Mouse (Mus musculus) lung, postnatal 25 days (tissue): ENCODE data around the gene Apoa2.
"Not testable (repeated sequence)": the region's sequence is repeated elsewhere in the genome, so short reads cannot be mapped to it uniquely, and the experiment has no call there.

ENCODE experiments used
- DNase-seq: peaks from one replicate; pipeline ENCODE4 v3.0.0; 2022; ENCODE audit warnings: low spot score

The Apoa2 gene

DNA sequence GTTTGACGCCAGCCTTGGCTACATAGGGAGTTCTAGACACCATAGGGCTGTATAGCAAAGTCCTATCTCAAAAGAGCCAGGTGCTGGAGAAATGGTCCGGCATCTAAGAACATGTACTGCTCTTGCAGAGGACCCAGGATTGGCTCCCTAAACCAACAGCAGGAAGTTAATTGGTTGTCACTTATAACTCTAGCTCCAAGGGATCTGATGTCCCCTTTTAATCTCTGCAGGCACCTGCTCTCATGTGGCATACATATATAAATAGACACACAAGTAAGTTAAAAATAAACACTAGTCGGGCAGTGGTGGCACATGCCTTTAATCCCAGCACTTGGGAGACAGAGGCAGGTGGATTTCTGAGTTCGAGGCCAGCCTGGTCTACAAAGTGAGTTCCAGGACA, 10.9 kb downstream of the Apoa2 start:
- no peak for DNase-seq

DNA sequence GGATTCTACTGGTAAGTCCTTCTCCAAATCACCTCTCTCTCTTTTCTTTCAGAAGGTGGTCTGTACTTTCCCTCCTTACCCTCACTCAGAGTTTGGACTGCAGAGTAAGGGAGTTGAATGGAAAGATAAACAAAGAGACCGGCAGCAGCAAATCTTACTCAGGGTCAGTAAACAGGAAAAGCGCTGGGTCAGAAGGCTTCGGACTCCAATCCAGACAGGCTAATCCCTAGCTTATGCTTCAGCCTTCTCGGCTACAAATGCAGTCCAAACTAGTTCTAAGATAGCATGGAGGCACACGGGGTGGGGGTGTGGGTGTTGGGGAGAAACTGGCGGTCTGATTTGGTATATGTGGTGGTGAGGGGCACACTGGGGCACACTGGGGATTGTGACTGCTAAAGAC, 12.6 kb downstream of the Apoa2 start:
- DNase-seq, result no peak

DNA sequence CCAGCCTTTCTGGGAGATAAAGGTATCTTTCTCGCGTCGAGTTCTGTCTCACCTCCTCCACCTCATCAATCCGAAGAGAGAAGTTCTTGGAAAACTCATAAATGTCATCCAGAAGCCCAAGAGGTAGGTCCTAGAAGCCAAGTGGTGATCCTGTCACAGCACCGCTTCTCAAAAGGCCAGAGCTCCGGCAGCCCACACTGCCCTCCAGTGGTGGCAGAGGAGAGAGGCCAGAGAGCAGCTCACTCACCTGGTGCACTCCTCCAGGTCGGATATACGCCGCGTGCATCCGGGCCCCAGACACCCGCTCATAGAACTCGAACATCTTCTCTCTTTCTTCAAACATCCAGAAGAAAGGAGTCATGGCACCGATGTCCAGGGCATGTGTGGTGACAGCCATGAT, 13.6 kb downstream of the Apoa2 start:
- DNase-seq, result peak; percentile 67

DNA sequence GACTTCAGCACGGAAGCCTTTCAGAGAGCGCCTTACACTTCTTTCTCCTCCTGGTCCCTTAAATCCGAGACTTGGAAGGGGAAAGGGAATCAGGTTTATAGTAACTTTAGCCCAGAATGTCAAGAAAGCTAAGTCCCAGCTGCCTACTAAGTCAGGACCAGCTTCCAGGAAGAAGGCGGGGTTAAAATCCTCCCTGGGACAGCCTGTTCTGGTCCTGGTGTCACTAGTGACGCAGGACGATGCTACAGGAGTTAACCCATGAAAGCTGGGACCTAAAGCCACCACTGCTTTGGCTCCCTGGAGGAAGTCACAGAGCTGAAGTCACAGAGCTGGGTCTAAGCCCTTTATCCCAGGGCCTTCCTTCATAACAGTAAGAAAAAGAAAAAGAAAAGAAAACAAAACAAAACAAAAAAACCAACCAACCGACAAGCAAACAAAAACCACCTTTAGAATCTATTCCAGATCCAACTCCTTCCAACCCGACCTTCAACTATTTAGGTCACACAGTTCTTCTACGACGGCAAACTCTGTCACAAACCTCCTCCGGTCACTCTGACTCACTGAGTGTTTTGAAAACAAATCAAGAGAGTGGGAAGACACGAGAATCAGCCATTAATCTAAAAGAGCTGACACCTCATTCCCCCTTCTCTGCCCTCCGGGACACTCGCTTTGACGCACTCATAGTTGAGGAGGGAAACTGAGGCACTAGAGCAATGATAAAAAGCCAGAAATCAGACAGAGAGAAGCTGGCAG, 15.3 kb downstream of the Apoa2 start:
- peak; percentile 60 for DNase-seq

DNA sequence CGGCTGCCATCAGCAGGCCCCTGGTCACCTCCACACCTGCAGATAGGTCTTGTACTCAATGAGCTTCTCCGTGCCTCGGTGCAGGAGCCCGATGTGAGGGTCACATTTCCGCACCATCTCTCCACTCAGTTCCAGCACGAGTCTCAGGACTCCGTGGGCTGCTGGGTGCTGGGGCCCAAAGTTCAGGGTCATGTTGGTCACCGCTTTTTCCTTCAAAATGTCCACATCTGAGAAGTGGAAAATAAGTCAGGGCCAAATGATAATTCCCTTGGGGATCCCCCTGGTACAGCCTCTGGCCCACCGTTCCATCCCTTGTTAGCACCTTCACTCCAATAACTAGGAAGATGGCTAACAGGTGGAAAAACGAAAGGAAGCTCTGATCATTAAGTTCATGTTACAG, 16.1 kb downstream of the Apoa2 start:
- DNase-seq, result no peak

DNA sequence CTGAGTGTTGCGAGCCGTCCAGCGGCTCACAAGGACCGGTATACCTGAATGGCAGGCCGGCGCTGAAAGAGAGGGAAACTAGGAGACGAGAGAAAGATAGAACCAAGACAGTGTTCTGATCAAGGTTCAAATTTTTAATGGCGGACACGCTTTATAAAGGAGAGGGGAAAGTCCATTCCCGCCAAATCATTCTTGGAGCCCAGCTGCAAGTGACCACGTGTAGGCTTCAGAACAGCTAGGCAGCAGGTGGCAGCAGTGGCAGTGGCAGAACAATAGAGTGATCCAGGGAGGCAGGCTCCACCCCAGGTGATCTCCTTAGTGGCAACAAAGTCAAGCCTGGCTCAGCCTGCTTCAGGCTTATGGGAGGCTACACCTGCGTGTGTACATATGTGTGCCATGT, 17.1 kb downstream of the Apoa2 start:
- not testable (repeated sequence) for DNase-seq

DNA sequence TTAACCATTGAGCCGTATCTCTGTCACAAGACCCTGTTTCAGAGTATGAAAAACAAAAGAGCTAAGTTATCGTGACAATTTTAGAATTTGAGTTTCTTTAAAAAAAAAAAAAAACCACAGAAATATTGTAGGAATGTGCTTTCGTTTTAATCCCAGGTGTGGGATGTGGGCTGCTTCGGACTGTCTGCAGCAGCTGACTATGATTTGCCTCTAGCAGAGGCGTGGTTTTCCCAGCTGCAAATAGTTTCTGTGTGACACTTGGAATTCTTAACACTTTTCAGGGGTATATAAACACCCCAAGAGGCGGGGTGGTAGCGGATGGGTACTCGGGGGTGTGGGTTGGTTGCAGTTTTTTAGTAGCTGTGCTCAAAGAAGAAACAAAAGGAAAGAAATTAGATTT, 20.5 kb downstream of the Apoa2 start:
- no peak for DNase-seq

DNA sequence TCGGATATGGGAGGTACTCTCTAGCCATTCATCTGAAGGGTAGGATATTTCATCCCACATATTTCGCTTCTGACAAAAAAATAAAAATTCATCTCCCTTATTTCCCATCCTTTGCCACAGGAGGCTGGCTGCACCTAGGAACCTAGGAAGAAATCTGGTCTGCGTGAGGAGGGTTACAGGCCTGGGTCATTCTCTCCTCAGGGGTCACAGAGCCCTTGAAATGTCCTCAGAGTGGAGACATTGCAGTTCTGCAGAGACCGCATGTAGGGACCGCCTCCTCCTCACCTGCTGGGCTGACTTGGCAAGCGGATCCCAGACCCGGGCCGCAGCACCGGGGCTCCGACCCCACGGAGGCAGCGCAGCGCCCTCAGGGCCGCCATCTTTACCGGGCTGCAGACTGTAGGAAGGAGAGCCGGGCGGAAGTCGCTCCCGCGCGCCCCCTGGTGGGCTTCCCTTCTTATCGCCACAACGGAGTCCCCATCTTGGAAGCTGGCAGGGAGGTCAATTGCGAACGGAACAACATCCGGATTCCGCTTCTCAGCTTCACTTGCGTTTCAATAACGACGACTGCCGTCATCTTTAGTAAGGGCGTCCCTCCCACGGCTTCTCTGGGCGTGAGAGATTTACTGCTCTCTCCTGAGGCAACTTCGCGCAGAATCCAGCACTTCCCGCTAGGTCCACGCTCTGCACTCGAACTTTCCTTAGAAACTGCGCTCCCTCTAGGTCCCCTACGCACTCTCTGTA, 22.0 kb downstream of the Apoa2 start:
- DNase-seq, result peak; percentile 99

DNA sequence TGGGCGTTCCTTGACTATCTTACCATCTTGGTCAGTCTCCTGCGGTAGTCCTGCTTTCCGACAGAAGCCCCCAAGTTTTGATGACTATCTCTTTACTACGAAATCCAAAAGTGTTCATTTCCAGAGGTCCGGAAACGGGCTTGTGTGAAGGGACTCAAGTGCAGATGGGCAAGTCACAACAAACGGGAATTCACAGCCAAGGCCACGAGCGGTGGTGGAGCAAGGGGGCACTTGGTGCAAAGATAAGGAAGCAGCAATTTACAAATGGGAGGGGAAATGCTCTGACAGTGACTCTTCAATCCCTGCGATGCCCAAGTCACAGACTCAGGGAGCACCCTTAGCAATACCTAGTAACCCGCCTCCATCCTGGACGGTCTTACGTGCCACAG, 22.6 kb downstream of the Apoa2 start:
- no peak for DNase-seq

DNA sequence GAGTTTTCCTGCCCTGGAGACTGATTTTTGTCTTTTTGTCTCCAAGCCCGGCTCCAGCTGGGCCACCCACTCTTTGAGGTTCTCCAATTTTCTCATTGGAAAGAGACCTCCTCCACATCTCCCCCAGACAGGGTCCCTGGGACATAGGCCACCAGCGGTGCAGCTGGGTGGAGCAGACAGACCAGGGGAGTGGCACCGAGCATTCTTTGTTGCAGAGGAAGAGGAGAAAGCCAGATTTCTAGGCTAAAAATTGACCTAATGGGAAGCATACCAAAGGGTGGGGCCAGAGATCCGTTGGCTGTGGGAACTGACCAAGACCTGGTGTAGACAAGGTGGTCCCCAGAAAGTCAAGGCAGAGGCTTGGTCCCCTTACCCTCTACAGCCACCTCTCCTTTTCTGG, 23.1 kb downstream of the Apoa2 start:
- DNase-seq, result no peak

DNA sequence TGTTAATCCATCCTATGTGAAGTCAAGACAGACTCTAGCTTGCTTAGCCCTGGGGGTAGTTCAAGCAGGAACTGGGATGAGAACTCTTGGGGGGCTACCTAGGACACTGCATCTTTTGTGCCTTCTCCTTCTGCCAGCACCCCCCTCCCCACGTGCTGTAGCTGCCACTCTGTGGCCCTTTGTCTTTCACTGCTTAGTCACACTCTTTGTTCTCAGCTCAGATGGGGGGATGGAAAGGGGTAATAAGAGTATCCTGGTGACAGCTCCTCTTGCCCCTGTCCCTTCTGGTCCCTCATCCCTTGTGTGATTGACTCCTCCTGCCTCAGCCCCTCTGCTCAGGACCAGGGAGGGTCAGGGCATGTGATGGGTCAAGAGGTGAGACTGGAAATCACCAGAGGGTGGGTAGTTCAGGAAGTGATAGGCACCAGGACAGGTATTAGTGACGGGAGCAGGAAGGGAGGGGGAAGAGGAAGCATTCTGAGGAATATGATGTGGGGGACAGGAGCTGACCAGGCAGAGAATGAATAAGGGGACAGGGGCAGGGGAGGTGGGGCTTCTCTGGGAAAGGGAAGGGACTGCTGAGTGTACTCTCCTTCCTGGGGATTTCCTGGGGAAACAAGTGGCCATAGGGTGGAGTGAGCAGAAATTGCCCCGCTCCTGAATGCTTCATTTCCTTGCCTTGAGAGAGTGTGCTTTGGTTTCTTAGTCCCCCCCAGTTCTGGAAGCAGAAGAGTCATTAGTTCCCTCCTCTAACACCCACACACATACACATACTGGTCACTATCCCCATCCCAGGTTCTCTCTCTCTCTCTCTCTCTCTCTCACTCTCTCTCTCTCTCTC, 23.8 kb downstream of the Apoa2 start:
- DNase-seq, result no peak

DNA sequence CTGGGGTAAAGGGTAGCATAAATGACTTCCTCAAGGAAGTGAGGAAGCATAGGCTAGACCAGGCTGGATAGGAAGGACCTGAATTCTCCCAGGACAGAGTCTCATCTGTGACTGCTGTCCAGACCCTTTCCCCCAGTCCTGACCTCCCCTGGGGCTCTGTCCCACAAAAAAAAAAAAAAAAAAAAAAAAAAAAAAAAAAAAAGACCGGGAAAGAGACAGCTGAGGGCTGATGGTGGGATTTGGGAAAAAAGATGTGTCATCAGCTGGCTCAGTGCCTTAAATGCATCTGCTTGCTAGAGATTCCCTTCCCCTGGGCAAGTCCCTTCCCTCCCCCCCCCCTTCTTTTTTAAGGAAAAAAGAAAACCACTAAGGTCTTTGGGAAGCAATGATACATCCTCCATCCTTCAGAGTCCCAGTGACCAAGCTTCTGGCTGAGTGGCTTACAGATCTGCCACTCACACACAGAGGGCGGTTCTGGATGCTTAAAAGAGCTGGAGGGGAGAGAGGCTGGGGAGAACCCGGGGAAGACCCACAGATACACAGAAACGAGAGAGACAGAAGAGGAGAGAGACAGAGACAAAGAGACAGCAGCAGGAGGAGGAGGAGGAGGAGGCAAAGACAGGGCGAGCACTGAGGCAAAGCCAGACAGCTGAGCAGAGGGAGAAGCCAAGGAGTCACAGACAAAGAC, 25.2 kb downstream of the Apoa2 start, which contains the start of gene Adamts4:
Adamts4 (plus strand) TSS at position 509 of the 688 bp plus-strand sequence.
- DNase-seq, result no peak

DNA sequence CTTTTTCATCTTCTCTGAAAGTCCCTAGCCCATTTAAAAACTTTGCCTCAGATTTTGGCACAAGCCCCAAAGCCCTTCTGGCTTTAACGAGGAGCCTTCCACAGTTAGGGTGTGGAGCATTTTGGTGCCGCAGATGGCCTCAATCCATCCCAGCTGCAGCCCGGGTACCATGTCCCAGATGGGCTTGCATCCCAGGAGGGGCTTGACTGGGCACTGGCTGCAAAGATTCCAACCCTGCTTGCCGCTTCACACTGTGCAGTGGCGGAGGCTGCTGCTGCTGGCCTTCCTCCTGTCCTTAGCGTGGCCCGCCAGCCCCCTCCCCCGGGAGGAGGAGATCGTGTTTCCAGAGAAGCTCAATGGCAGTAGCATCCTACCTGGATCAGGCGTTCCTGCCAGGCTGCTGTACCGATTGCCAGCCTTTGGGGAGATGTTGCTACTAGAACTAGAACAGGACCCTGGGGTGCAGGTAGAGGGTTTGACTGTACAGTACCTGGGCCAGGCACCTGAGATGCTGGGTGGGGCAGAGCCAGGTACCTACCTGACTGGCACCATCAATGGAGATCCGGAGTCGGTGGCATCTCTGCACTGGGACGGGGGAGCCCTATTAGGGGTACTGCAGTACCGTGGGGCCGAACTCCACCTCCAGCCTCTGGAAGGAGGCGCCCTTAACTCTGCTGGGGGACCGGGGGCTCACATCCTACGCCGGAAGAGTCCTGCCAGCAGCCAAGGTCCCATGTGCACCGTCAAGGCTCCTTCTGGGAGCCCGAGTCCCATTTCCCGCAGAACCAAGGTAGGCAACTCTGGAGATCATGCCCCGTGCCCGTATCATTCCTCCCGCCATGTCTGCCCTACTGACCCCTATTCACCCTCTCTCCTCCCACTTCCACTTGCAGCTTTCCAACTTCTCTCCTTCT, 26.1 kb downstream of the Apoa2 start, which contains the start of gene Ndufs2:
Ndufs2 (minus strand) TSS at position 709 of the 914 bp plus-strand sequence.
- no peak for DNase-seq

DNA sequence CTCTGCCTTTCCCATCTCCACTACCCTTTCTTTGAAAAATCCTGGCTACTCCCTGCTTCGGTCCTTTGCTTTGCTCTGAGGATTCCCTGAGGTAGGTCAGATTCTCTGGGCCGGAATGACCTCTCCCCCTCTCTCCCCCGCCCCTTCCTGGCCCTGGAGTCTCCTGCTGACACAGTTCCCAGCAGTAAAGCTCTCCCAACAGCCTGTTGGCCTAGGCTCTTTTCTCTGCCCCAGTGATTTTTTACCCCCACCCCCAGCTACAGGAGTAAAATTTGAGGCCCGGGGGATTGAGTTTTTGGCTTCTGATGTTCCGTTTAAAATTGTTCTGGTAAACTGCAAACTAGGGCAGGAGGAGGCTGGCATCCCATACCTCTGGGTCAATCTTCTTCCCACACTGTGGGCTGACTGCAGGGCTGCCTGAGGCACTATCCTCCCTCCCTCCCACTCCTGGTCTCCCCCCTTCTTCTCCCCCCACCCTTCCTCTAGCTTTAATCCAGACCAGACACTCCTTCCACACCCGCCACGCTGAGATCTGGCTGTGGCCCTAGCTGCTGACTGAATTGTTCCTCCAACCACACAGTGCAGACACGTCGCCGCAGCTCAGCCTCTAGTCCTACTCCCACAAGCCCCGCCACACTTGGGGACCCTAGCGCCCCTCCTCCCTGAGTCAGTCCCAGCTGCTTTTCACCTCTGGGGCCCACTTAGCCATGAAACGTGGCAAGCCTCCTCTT, 26.9 kb downstream of the Apoa2 start:
- DNase-seq, result no peak

DNA sequence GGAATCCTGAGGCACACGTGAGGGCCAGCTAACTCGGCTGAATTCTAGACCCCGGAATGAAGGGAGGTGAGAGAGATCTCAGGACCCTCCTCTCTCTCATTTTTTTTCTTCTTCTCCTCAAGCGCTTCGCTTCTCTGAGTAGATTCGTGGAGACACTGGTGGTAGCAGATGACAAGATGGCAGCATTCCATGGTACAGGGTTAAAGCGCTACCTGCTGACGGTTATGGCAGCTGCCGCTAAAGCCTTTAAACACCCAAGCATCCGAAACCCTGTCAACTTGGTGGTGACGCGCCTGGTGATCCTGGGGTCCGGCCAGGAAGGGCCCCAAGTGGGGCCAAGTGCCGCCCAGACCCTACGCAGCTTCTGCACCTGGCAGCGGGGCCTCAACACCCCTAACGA, 27.6 kb downstream of the Apoa2 start:
- DNase-seq, result no peak

DNA sequence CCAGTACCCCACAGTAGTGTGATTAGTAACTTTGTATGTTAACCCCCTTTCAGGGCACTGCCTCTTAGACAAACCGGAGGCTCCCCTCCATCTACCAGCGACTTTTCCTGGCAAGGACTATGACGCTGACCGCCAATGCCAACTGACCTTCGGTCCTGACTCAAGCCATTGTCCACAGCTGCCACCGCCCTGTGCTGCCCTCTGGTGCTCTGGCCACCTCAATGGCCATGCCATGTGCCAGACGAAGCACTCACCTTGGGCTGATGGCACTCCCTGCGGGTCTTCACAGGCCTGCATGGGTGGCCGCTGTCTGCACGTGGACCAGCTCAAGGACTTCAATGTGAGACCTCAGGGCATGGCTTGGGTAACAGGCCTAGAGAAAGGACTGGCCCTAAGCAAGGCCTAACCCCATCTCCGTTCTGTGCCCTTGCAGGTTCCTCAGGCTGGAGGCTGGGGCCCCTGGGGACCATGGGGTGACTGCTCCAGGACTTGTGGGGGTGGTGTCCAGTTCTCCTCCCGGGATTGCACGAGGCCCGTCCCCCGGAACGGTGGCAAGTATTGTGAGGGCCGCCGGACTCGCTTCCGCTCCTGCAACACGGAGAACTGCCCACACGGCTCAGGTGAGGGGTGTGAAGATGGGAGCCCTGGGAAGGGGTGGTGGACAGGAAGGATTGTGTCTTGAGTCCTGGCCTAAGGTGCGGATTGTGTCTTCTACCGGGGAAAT, 31.4 kb downstream of the Apoa2 start:
- DNase-seq, result no peak

DNA sequence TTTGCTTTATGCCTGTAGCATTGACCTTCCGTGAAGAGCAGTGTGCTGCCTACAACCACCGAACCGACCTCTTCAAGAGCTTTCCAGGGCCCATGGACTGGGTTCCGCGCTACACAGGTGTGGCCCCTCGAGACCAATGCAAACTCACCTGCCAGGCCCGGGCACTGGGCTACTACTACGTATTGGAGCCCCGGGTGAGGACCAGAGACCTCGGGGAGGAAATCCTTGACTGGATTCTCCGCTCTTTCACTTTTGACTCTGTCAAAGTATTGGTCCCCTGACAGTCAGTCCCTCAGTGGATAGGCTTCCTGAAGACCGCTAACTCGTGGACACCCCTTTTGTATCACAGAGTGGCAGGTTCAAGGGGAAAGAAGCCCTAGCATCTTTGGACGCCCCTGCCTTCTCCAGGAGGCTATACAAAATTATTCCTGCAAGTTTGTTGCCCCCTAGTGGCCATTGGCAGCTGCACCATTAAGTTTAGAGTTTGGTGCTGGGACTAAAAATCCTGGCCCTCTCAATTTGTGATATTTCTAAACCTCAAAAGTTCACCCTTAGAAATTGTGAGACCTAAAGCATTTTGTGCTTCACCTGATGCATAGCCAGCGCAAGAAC, 32.2 kb downstream of the Apoa2 start:
- DNase-seq, result peak; percentile 69

DNA sequence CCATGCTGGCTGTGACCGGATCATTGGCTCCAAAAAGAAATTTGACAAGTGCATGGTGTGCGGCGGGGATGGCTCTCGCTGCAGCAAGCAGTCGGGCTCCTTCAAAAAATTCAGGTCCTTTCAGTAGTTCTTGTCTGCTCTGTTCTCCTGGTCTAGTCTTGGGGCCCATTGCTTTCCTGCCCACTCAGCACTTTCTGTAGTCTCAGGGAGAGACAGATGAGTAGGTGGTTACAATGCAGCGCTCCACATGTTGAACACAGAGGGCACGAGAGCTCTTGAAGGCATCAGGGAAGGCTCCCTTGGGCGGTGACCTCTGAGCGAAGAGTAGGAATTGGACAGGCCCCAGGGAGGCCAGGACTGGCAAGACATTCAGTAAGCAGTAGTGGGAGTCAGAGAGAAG, 32.9 kb downstream of the Apoa2 start:
- DNase-seq, result no peak

DNA sequence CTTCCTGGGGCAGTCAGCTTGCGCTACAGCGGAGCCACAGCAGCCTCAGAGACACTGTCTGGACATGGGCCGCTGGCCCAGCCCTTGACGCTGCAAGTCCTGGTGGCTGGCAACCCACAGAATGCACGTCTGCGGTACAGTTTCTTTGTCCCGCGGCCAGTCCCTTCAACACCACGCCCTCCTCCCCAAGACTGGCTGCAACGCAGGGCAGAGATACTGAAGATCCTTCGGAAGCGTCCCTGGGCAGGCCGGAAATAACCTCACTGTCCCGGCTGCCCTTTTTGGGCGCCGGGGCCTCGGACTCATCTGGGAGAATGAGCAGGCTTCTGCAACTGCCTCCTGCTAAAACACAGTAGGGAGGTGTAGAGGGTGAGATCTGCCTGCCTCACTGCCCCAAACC, 34.1 kb downstream of the Apoa2 start:
- no peak for DNase-seq
